Mouse (Mus musculus) embryonic stem cell, embryonic (primary cell): Measurements from ENCODE around the gene Txnip.

Source experiments
- CTCF ChIA-PET, 4 experiments: fragments of 300-600 bp in 2 of 4; fragments of 350-600 bp in 2 of 4; sonication (Branson Sonifier 250); formaldehyde crosslinking; loops; one replicate each; lab custom pipeline; 2022; ENCODE audit warnings: inconsistent platforms in 2 of 4; lab: Charles Lee
- POLR2A ChIA-PET, 4 experiments: fragments of 300-600 bp in 2 of 4; fragments of 350-600 bp in 2 of 4; sonication (Branson Sonifier 250); formaldehyde crosslinking; loops; one replicate each; lab custom pipeline; 2022; ENCODE audit warnings: antibody characterized with exemption in 4 of 4, inconsistent platforms in 1 of 4; lab: Charles Lee

Gene Txnip

DNA sequence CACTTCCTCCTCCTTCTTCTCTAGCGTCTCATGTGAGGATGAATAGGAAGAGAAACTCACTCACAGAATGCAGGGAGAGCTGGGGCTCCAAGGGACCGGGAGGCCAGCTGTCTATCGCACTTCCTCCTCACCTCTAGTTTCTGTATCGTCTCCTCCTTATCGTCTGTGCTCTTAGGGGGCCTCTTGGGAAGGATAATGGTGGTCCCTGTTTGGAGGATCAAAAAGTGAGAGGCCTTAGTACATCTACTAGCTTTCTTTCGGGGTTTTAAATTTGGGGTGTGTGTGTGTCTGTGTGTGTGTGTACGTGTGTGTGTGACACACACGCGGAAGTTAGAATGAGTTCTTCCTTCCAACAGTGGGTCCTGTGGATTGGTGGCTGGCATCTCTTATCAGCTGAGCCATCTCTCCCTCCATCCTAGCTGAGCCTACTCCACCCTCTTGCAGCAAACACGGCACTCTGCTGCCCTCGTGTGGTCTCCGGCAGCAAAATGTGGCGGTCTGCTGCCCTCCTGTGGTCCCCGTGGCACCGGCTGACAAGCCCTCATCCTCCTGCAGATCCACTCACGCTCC lies 22.2 kb downstream of the Txnip start:
- CTCF ChIA-PET = interaction anchor here (0.5 to 3.4 kb wide), 77 partner anchors 9 to 738 kb away, joined by 3 to 42 read pairs (median 5); partner anchors contain the start of genes Itga10 (in 4 of the 4), Polr3gl (in 4 of the 4), Txnip (in 3 of the 4) and Lix1l (in 2 of the 4)

DNA sequence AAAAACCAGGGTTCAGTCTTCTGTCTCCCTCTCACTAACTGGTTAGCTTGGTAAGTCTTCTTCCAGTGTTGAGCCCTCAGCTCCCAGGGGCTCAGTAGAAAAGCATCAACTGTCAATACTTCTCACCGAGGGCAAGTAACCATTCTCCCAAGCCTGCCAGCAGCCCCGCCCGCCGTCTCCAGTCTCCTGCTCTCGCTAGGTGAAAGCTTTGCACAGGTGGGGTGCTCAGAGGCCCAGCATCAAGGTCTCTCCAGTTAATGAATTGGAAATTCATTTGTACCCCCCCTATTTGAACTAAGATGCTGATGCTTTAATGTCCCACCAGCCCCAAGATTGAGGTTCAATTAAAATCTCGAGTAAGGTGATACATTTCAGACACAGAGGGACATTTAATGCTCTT lies 23.4 kb downstream of the Txnip start:
- CTCF ChIA-PET = interaction anchor here (0.6 to 3.4 kb wide), 27 partner anchors 8 to 82 kb away, joined by 3 to 42 read pairs (median 10); partner anchors contain the start of genes Itga10 (in 3 of the 4), Lix1l (in 1 of the 4), Polr3gl (in 1 of the 4) and Rbm8a (in 1 of the 4)
- POLR2A ChIA-PET = interaction anchor here (0.6 to 21.5 kb wide), 29 partner anchors 9 to 241 kb away, joined by 3 to 969 read pairs (median 4); partner anchors contain the start of genes Polr3gl (in 4 of the 4), Rbm8a (in 2 of the 4), Txnip (in 2 of the 4) and Itga10 (in 1 of the 4)

More for the DNA sequence above, 22.2 kb downstream of the Txnip start:
- POLR2A ChIA-PET = interaction anchor here (0.6 to 21.5 kb wide), 38 partner anchors 8 to 371 kb away, joined by 3 to 969 read pairs (median 4); partner anchors contain the start of genes Polr3gl (in 3 of the 4), Rbm8a (in 3 of the 4), Txnip (in 3 of the 4) and Gm42957 (in 2 of the 4)

DNA sequence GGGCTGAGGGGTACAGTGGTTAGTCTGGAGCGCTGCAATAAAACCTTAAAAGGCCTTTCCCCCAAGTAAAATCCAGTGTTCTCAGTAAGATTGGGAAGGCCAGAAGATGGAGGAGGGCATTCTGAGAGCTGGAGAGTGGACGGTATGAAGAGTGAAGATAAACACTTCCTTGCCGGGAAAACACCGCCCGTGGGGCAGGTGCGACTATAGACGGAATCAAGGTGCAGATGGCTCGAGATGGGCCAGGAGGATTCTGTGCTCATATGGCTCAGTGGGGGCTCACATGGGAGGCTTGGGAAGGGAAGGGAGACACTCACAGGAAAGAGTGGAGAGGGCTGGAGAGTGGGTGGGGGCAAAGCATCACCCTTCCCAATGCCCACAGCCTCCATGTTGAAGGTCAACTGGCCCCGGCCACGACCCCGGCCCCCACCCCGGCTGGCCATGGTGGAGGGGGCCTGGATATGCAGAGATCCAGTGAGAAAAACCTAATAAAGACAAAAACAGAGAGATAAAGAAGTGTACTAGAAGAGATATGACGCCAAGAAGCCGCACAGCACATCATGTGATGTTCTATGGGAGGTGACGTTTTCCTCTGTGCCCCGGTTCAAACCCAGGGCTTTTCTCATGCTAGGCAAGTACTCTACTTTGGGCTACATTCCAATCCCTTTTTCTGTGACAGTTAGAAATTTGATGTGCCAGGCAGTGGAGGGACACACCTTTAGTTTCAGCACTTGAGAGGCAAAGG lies 24.2 kb downstream of the Txnip start:
- POLR2A ChIA-PET = interaction anchor here in 3 of 4 experiments (0.8 to 21.5 kb wide), 16 partner anchors 8 to 97 kb away, joined by 3 to 969 read pairs (median 3); partner anchors contain the start of genes Polr3gl (in 2 of the 3), Txnip (in 2 of the 3) and Itga10 (in 1 of the 3)
- CTCF ChIA-PET = interaction anchor here (0.6 to 3.4 kb wide), 16 partner anchors 7 to 551 kb away, joined by 3 to 42 read pairs (median 12); partner anchors contain the start of genes Lix1l (in 1 of the 4) and Polr3gl (in 1 of the 4)

DNA sequence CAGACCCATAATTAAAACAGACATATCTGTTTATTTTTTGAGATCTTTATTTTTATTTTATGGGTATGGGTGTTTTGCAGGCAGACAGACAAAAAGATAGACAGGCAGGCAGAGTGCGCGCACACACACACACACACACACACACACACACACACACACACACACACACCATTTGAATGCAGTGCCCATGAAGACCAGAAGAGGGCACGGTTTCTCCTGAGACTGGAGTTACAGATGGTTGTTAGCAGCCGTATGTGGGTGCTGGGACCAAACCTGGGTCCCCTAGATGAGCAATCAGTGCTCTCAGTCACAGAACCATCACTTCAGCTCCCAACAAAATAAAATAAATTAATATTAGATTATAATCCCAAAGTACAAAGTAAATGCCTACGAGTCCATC lies 25.6 kb downstream of the Txnip start:
- POLR2A ChIA-PET = interaction anchor here in 2 of 4 experiments (0.7 to 1.6 kb wide), 6 partner anchors 11 to 58 kb away, joined by 3 to 4 read pairs (median 3); partner anchors contain the start of genes Polr3gl (in 2 of the 2) and Hfe2 (in 1 of the 2)
- CTCF ChIA-PET = interaction anchor here in 2 of 4 experiments (0.6 to 0.9 kb wide), 2 partner anchors 56 to 101 kb away, joined by 3 read pairs; no protein-coding TSS in a partner anchor

DNA sequence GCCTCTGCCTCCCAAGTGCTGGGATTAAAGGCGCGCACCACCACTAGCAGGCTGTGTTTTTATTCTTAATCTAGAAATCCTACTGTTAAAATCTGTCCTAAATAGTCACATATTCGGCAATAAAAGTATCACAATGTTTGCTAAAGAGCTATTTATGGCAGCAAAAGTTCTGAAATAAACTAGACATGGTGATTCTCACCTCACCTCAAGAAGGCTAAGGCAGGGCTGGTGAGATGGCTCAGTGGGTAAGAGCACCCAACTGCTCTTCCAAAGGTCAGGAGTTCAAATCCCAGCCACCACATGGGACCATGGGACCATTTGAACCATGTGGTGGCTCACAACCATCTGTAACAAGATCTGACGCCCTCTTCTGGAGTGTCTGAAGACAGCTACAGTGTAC lies 32.9 kb downstream of the Txnip start:
- CTCF ChIA-PET = interaction anchor here in 3 of 4 experiments (0.6 to 2.1 kb wide), 4 partner anchors 10 to 678 kb away, joined by 3 to 7 read pairs (median 3); no protein-coding TSS in a partner anchor
- POLR2A ChIA-PET = interaction anchor here (0.6 to 2.9 kb wide), 15 partner anchors 9 to 711 kb away, joined by 3 to 11 read pairs (median 4); partner anchors contain the start of genes Gm16253 (in 4 of the 4), Lix1l (in 2 of the 4) and Rbm8a (in 2 of the 4)

DNA sequence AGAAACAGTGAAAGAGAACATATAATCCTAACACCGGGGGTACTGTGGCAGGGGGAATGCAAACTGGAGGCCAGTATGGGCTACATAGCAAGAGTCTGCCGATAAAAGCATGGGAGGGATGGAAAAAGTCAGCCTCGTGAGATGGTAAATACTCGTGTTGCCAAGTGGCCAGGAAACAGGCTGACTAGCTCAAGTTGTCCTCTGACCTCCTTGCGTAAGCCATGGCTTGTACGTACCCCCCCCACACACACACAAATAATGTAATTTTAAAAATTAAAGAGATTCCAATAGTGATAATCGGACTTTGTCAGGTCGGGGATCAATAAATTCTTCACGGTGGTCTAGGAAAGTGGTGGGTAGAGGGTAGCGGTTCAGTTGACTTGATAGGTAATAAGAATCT lies 35.6 kb downstream of the Txnip start:
- ChIA-PET POLR2A (interaction anchor here (0.5 to 3.0 kb wide), 70 partner anchors 8 to 641 kb away, joined by 3 to 52 read pairs (median 5); partner anchors contain the start of genes Gm16253 (in 4 of the 4), Rbm8a (in 3 of the 4), Txnip (in 3 of the 4) and Ankrd35 (in 1 of the 4)), CTCF (interaction anchor here (0.6 to 3.5 kb wide), 45 partner anchors 7 to 1333 kb away, joined by 3 to 37 read pairs (median 4); partner anchors contain the start of genes Itga10 (in 3 of the 4), Gm16253 (in 2 of the 4), Pias3 (in 2 of the 4) and Gm42957 (in 1 of the 4))

DNA sequence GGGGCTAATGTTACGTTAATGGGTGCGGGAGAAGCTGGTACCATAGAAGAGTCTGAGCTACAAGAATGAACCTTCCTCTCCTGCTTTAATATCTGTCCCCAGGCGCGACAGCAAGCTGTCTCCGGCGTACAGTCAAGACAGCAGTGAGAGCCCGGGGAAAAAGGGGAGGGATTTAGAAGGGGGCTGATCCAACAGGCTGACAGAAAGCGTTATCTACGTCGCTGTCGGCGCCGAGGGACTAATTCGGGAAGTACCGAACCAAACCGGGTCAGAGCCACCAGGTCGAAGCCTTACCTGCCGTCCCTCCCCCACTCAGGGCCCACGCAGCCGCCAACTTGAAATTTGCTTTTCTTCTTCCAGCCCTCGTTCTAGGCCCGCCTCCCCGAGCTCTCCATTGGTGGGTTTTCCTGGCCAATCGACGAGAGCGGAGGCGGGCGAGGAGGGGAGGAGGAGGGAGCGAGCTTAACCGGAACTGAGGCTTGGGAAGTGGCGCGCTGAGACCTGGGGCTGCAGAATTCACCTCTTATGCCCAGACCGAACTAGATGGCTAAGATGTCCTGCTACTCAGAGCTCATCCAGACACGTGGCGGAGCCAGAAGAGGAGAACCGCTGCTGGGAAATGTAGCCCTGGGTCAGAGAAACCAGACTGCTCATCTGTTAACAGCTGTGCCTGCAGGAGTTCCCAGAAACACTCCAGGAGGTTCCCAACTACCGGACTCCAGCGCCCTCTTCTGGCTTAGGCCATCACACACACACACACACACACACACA lies 36.2 kb downstream of the Txnip start, which contains the start of gene Polr3gl:
Gene Polr3gl, minus strand, starts transcription at position 392 of the 771 bp plus-strand sequence.
- ChIA-PET POLR2A (interaction anchor here (0.5 to 3.0 kb wide), 81 partner anchors 8 to 641 kb away, joined by 3 to 52 read pairs (median 4); partner anchors contain the start of genes Gm16253 (in 4 of the 4), Rbm8a (in 3 of the 4), Txnip (in 3 of the 4) and Ankrd35 (in 1 of the 4)), CTCF (interaction anchor here (0.5 to 3.5 kb wide), 60 partner anchors 8 to 1333 kb away, joined by 3 to 37 read pairs (median 4); partner anchors contain the start of genes Itga10 (in 3 of the 4), Gm16253 (in 2 of the 4), Pias3 (in 2 of the 4) and Gm42957 (in 1 of the 4))

DNA sequence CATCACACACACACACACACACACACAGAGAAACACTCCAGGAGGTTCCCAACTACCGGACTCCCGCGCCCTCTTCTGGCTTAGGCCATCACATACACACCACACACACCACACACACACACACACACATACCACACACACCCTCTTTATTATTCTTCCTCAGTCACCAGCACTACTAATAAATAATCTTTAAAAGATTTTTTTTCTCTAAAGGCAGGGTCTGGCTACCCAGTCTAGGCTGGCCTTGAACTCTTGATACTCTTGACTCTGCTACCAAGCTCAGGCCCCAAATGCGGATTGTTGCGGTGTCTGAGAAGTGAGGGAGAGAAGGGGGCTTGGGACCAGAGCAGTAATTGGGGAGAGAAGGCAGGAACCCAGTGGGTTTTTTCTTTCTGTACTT lies 37.1 kb downstream of the Txnip start:
- ChIA-PET CTCF (interaction anchor here (0.5 to 3.5 kb wide), 17 partner anchors 9 to 529 kb away, joined by 3 to 37 read pairs (median 5); partner anchors contain the start of genes Gm16253 (in 1 of the 4) and Pias3 (in 1 of the 4)), POLR2A (interaction anchor here (0.9 to 3.0 kb wide), 32 partner anchors 10 to 333 kb away, joined by 3 to 52 read pairs (median 7); partner anchors contain the start of genes Gm16253 (in 3 of the 4), Rbm8a (in 3 of the 4), Txnip (in 3 of the 4) and Ankrd35 (in 1 of the 4))

DNA sequence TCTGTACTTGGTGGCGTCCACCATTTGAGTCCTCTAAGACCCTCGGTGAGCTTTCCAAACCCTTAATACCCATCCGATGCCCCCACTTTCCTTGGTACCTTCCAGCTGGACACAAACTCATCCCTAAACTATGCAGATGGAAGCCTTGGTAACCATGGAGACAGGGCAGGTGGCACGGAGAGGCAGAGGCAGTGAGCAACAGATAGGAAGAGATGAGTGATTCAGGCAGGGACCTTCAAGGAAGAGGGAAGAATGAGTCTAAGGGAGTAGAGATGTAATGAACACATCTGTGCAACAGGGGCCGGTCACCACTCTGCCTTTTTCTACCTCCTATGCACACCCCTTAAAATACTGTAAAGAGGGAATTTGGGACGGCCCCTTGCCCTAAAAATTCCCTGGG lies 37.9 kb downstream of the Txnip start:
- CTCF ChIA-PET = interaction anchor here in 1 of 4 experiments (1.1 to 1.9 kb wide), 3 partner anchors 16 to 68 kb away, joined by 3 to 6 read pairs (median 3); no protein-coding TSS in a partner anchor
- POLR2A ChIA-PET = interaction anchor here in 3 of 4 experiments (0.7 to 3.0 kb wide), 10 partner anchors 18 to 326 kb away, joined by 3 to 16 read pairs (median 6); partner anchors contain the start of genes Rbm8a (in 3 of the 3), Txnip (in 3 of the 3), Gm16253 (in 2 of the 3) and Hist2h2bb (in 1 of the 3)

DNA sequence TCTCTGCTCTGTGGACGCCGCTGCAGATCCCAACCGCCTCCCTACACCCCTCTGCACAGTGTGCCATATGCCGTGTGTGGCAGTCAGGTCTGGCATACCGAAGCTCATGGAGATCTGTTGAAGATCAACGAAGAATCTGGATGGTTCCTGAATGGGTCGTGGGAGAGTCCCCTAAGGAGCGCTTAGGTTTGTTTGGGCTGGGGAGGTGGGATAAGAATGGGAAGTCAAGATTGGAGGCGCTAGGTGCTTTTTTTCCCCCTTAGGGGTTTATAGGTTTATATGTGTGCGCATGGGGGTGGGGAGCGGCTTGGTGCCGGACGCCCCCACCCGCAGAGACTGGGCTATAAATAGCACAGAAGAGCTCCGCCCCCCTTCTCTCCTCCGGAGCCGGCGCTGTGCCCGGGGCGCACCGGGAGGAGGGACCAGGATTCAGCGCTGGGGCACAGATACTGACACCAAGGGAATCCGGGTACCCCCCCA lies 38.5 kb downstream of the Txnip start, which contains the start of gene Ankrd34a:
Gene Ankrd34a, plus strand, starts transcription at position 409 of the 480 bp plus-strand sequence.
- ChIA-PET CTCF (interaction anchor here in 2 of 4 experiments (1.1 to 1.9 kb wide), 5 partner anchors 16 to 112 kb away, joined by 3 to 6 read pairs (median 3); partner anchors contain the start of gene Nudt17 (in 1 of the 2)), POLR2A (interaction anchor here in 3 of 4 experiments (0.7 to 3.0 kb wide), 14 partner anchors 9 to 327 kb away, joined by 3 to 16 read pairs (median 6); partner anchors contain the start of genes Rbm8a (in 3 of the 3), Txnip (in 3 of the 3), Gm16253 (in 1 of the 3) and Gm42957 (in 1 of the 3))

DNA sequence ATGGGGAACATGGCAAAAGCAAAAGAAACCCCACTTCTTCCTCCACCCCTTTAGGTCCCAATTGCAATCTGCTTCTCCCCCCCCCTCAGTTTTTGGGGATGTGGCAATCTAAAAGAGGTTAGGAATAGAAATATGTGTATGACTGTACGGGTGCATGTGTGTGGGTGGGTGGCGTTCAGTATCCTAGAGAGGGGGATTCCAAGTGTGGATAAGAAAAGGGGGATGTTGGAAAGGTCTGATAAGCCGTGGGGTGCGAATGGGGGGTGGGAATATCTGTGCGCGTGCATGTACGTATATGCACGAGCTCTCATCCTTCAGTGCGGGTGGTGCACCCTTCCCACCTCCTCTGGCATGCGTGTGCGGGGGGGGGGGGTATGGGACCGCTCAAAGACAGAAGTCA lies 39.1 kb downstream of the Txnip start:
- ChIA-PET CTCF (interaction anchor here (0.5 to 1.9 kb wide), 9 partner anchors 17 to 631 kb away, joined by 3 to 10 read pairs (median 3); partner anchors contain the start of gene Nudt17 (in 1 of the 4)), POLR2A (interaction anchor here in 3 of 4 experiments (0.6 to 2.5 kb wide), 19 partner anchors 9 to 327 kb away, joined by 3 to 12 read pairs (median 4); partner anchors contain the start of genes Gm16253 (in 2 of the 3), Rbm8a (in 2 of the 3), Gm42957 (in 1 of the 3) and Hist2h2bb (in 1 of the 3))

DNA sequence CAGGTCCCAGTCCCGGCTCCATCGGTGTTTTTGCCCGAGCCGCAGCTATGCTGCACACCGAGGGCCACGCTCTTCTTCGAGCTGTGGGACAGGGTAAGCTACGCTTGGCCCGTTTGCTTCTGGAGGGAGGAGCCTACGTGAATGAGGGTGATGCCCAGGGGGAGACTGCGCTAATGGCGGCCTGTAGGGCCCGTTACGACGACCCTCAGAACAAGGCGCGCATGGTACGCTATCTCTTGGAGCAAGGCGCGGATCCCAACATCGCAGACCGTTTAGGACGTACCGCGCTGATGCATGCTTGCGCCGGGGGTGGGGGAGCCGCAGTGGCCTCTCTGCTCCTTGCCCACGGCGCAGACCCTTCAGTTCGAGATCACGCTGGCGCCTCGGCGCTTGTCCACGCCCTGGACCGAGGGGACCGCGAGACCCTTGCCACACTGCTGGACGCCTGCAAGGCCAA lies 39.7 kb downstream of the Txnip start:
- ChIA-PET POLR2A (interaction anchor here in 3 of 4 experiments (0.6 to 2.5 kb wide), 17 partner anchors 9 to 211 kb away, joined by 3 to 12 read pairs (median 4); partner anchors contain the start of genes Gm16253 (in 2 of the 3), Rbm8a (in 2 of the 3), Gm42957 (in 1 of the 3) and Pex11b (in 1 of the 3)), CTCF (interaction anchor here (0.5 to 1.9 kb wide), 7 partner anchors 18 to 631 kb away, joined by 3 to 10 read pairs (median 4); no protein-coding TSS in a partner anchor)

DNA sequence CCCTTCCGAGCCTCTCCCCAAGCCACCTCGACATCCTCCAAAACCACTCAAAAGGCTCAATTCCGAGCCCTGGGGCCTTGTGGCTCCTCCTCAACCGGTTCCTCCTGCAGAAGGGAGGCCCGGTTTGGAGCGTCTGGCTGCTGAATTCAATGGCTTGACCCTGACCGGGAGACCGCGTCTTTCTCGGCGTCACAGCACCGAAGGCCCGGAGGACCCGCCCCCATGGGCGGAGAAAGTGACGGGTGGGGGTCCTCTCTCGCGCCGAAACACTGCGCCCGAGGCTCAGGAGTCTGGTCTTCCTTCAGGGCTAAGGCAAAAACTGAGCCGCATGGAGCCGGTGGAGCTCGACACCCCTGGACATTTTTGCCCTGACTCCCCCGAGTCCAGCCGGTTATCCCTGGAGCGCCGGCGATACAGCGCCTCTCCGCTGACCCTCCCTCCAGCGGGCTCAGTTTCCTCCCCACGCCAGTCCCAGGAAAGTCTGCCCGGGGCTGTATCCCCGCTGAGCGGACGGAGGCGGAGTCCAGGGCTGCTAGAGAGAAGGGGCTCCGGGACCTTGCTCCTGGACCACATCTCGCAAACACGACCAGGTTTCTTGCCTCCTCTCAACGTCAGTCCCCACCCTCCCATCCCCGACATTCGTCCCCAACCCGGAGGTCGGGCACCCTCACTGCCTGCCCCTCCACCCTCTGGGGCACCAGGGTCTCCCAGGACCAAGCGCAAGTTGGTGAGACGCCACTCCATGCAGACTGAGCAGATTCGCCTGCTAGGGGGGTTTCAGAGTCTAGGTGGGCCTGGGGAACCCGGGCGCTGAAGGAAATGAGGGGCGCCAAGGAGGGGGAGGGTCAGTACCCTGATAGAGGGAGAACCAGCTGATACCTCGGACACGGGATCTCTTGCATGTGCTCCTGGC lies 40.7 kb downstream of the Txnip start:
- CTCF ChIA-PET = interaction anchor here in 1 of 4 experiments (0.6 to 0.7 kb wide), 2 partner anchors 19 to 210 kb away, joined by 3 to 4 read pairs; no protein-coding TSS in a partner anchor
- POLR2A ChIA-PET = interaction anchor here in 3 of 4 experiments (0.5 to 3.0 kb wide), 6 partner anchors 11 to 1006 kb away, joined by 3 to 13 read pairs (median 6); partner anchors contain the start of genes Rbm8a (in 1 of the 3) and Txnip (in 1 of the 3)

DNA sequence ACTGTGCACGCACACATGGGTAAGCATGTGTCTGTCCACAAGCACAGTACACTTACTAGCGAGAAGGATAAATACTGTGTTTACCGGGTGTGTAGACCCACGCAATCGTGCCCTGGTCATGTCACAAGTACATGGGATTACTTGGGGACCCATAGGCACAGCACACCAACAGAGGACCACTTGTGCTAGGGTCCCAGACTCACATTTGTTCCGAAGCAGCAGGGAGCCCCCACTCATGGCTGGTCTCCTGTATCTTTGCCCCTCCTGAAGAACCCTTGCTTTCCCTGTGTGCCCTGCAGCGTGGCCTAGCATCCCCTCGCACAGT lies 41.3 kb downstream of the Txnip start:
- CTCF ChIA-PET = interaction anchor here in 2 of 4 experiments (0.6 to 0.7 kb wide), 4 partner anchors 19 to 209 kb away, joined by 3 to 6 read pairs (median 4); no protein-coding TSS in a partner anchor
- POLR2A ChIA-PET = interaction anchor here in 3 of 4 experiments (0.5 to 3.0 kb wide), 8 partner anchors 17 to 1006 kb away, joined by 3 to 27 read pairs (median 4); partner anchors contain the start of genes Rbm8a (in 2 of the 3) and Txnip (in 1 of the 3)
